Mouse (Mus musculus) c-Kit-positive CD71-positive TER-119-negative erythroid progenitor cells, embryonic 14.5 days (primary cell): ENCODE measurements around the gene Kcnk2.

Experiments
- DNase-seq: peaks from one replicate; pipeline ENCODE4 v3.0.0-alpha.2; 2013; ENCODE audit warnings: low read depth

The Kcnk2 gene

DNA sequence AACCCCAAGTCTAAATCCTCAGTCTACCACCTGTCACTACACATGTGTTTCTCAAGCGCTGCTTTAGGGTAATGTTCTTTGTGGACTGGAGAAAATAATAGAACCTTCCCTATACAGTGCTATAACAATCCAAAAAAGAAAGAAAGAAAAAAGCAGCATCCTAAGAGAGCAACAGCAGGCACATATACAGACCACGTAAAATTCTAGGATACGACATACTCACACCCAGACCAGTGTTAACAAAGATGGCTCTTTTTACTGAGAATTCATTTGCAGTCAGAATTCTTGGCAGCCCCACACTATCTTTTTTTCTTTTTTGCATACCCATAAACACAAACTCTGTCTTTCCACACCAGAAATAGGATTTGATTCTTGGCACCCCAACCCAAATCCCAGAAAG is 187.6 kb downstream of the Kcnk2 start:
- DNase-seq = no peak

- no peak for DNase-seq
Observed at GRCm38 (mm10) chr1:189209715-189210108, 192.4 kb downstream of the Kcnk2 start.

DNA sequence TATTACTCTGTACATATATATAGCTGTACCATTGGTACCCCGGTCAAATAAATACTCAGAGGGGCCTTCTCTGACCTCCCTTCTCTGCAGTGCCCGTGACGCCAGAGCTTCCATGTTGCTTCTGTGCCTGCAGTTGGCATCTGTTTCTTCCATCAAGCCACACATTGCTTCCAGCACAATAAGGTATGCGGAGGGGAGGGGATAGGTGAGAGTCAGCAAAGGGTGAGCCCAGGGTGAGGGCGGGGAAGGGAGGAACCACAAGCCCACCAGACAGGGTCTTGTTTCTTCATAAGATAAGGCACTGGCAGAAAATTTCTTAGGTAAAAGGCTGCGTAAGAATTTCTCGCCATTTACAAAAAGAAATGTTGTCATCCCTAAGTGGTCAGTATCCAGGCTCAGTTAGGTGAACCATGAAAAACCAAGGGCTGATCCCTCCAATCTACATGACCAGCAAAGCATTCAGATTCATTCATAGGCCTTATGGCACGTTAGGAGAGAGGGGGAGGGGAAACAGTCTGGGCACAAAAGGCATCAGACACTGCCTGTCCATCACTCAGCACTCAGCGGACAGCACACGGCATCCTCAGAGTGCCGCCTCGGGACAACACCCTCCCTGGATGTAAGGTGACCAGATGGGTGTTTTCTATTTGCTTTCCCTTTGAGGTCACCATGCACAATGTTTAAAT is 192.9 kb downstream of the Kcnk2 start:
- DNase-seq = no peak

- no peak for DNase-seq
Observed at GRCm38 (mm10) chr1:189208605-189209004, 193.5 kb downstream of the Kcnk2 start.

DNA sequence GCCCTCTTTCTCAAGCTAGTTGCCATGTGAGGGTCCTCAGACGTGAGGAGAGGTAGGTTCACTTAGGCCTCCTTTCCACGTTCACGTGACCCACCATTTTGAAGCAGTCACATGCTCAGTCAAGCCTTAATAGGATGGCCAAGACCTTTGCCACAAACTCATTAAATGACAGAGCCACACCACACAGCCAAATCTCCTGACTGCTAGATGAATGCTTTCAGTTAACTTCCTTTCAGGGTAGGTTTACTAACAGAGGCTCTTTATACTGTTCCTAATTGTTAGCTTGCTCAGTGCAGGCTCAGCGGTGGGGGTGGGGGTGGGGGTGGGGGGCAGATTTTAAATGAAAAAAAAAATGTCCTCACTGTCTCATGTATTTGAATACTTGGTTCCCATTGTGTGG is 206.3 kb downstream of the Kcnk2 start:
- no peak for DNase-seq

GRCm38 (mm10) chr1:189187737-189188390 is 214.2 kb downstream of the Kcnk2 start:
- no peak for DNase-seq

DNA sequence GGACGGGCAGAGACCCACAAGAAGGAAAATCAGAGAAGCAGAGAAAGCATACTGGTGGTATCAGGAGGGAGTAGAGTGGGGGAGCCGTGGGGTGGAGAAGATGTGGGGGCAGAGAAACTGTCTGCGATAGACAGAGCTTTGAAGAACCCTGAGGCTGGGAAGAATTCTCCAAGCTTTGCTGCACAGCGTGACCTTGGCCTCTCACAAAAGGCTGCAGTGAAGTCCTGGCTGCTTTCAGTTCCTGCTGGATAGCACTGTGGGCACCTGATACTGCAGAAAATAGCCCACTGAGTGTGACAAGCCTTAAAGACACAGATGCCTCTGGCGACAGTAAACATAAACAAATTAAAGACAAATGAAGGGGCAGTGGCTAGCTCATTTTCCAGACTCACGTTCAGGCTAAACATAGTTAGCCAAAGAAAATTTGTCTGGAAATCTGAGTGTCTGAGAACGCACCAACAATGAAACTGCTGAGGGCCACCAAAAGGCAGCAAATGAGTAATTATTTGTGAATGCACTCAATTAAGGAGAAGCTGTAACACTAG is 216.8 kb downstream of the Kcnk2 start:
- DNase-seq = no peak

GRCm38 (mm10) chr1:189177746-189178145 is 224.3 kb downstream of the Kcnk2 start:
- no peak for DNase-seq

- DNase-seq = no peak
Observed at GRCm38 (mm10) chr1:189173479-189173878, 228.6 kb downstream of the Kcnk2 start.

GRCm38 (mm10) chr1:189171138-189171537 is 230.9 kb downstream of the Kcnk2 start:
- DNase-seq = no peak

DNA sequence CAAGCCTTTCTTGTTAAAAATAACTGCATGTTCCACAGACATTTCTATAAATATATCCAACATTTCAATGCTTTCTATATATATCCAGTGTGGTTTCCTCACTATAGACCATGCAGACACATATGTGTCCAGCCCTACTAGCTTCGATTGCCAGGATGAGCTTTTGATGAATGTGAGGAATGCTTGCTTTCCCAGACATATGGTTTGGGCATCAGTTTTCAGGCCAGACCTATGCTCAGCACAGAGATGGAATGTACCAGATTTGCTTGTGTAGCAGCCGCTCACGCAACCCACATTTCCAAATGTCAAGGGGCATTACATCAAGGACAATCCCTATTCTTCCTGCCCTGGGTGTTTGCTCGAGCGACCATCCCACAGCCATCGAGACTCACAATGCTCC is 236.3 kb downstream of the Kcnk2 start:
- no peak for DNase-seq

DNA sequence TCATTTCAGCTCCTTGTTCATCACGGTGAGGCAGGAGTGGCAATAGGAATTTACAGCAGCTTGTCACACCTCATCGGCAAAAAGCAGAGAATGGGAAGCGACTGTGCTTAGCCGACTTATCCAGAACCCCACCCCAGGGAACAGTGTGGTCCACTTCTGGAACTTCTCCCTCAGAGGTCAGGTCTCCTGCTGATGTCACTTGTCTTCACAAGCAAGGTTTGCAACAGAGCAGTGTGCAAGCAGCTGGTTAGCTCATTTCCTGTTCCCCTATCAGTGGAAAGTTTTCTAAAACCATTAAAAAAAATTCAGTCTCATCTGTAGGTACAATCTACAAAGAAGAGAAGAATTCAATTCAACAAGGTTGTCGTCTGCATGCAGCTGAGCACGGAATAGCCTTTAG is 236.9 kb downstream of the Kcnk2 start:
- DNase-seq = no peak

- no peak for DNase-seq
Observed at GRCm38 (mm10) chr1:189164721-189165120, 237.4 kb downstream of the Kcnk2 start.

DNA sequence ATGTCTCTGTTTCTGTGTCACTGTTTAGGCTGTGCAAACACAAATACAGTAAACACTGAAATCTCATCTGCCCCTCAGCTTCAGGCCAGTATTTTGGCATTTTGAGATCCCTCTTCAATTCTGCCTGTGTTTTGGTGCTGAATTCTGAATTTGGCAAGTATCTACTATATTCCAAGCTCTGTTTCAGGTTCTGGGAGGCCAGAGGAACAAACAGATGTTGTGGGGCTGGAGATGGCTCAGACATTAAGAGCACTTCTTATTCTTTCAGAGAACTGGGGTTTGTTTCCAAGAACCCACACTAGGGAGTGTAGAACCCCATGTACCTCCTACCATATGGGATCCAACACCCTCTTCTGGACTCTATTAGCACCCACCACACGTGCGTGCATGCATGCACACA is 237.8 kb downstream of the Kcnk2 start:
- DNase-seq = no peak
